In genomic region chr10:43172066-43172465, GRCm38 (mm10) we compare ENCODE assay signal across 10 mouse cellular contexts. TPM values are rescaled to one million over a fixed set of nuclear protein-coding genes. Genes with fewer than 3 reads are reported as not detected.
DNase-seq lines count a peak whose midpoint lies in the region; ATAC-seq and TF ChIP-seq lines count a peak whose summit lies in the region.
"Had no signal": no experiment of that assay in that cellular context is flagged by ENCODE, and none has a peak within 500 bp of the region (broad histone marks: within the 10 kb centered on the region; RNA-seq: fewer than 3 reads in every experiment).

No protein-coding gene starts in this region.

- TF ChIP-seq EP300 in stomach, postnatal 0 days (optimal IDR thresholded peaks at IDR 0.05) = no peak

- H3K4me1 ChIP-seq in lung, embryonic 15.5 days = peaks cover 25% of the 10 kb centered on the region
- peaks cover 11% of the 10 kb centered on the region for H3K4me1 ChIP-seq in forebrain, postnatal 0 days (ENCODE audit: insufficient read depth)
- H3K4me1 ChIP-seq in limb, embryonic 12.5 days (replicated peaks) = peaks cover 44% of the 10 kb centered on the region
- H3K4me1 ChIP-seq in stomach, postnatal 0 days (replicated peaks; ENCODE audit: control insufficient read depth, insufficient read depth) = no peaks in the 10 kb centered on the region

- ATAC-seq in lung, embryonic 15.5 days (ENCODE audit: borderline replicate concordance, extremely low read depth, low FRiP score, low TSS enrichment) = no peak
- ATAC-seq in forebrain, postnatal 0 days = no peak
- no peak for ATAC-seq in limb, embryonic 12.5 days (ENCODE audit: insufficient number of reproducible peaks, insufficient read depth, low FRiP score, low TSS enrichment, low read depth)
- ATAC-seq in stomach, postnatal 0 days (ENCODE audit: low FRiP score, low TSS enrichment) = no peak
- no peak for ATAC-seq in cerebellum, adult (ENCODE audit: insufficient number of reproducible peaks, low FRiP score, low TSS enrichment)

- no peak overlapping the region for H3K27ac ChIP-seq in lung, embryonic 15.5 days
- H3K27ac ChIP-seq in forebrain, postnatal 0 days (ENCODE audit: low read depth, low read length) = no peak overlapping the region
- no peak overlapping the region for H3K27ac ChIP-seq in limb, embryonic 12.5 days
- H3K27ac ChIP-seq in stomach, postnatal 0 days (replicated peaks) = no peak overlapping the region

- WGBS in lung, embryonic 15.5 days = 11% methylated on average over 7 of the region's 7 CpGs
- WGBS in forebrain, postnatal 0 days = 6% methylated on average over 7 of the region's 7 CpGs
- WGBS in limb, embryonic 12.5 days = 3% methylated on average over 7 of the region's 7 CpGs
- WGBS in stomach, postnatal 0 days = 13% methylated on average over 7 of the region's 7 CpGs

- H3K4me3 ChIP-seq in lung, embryonic 15.5 days = 0 out of 2 replicates have a peak overlapping the region, but pooled peaks have one; percentile 74
- peak overlapping the region; percentile 88 for H3K4me3 ChIP-seq in forebrain, postnatal 0 days (ENCODE audit: low read depth, low read length)
- peak overlapping the region; percentile 87 for H3K4me3 ChIP-seq in limb, embryonic 12.5 days (replicated peaks)
- H3K4me3 ChIP-seq in stomach, postnatal 0 days (ENCODE audit: low read depth, low read length) = peak overlapping the region; percentile 69; the same call in 1 of the 2 replicates

- no peaks in the 10 kb centered on the region for H3K9me3 ChIP-seq in lung, embryonic 15.5 days
- H3K9me3 ChIP-seq in forebrain, postnatal 0 days (ENCODE audit: low read length) = no peaks in the 10 kb centered on the region
- no peaks in the 10 kb centered on the region for H3K9me3 ChIP-seq in limb, embryonic 12.5 days
- H3K9me3 ChIP-seq in stomach, postnatal 0 days (ENCODE audit: control insufficient read depth, low read length) = no peaks in the 10 kb centered on the region

- no peak overlapping the region for H3K9ac ChIP-seq in lung, embryonic 15.5 days
- H3K9ac ChIP-seq in forebrain, postnatal 0 days = peak overlapping the region; percentile 33
- no peak overlapping the region for H3K9ac ChIP-seq in limb, embryonic 12.5 days (replicated peaks)
- H3K9ac ChIP-seq in stomach, postnatal 0 days (ENCODE audit: low read length) = no peak overlapping the region

- TF ChIP-seq CTCF in forebrain, postnatal 0 days (IDR thresholded peaks at IDR 0.05; ENCODE audit: low read depth) = no peak
- TF ChIP-seq CTCF in stomach, postnatal 0 days (IDR thresholded peaks at IDR 0.05; ENCODE audit: low read depth) = no peak

- peaks cover 74% of the 10 kb centered on the region for H3K27me3 ChIP-seq in lung, embryonic 15.5 days
- H3K27me3 ChIP-seq in forebrain, postnatal 0 days (ENCODE audit: insufficient read depth, low read length) = no peaks in the 10 kb centered on the region
- H3K27me3 ChIP-seq in limb, embryonic 12.5 days = peaks cover 24% of the 10 kb centered on the region
- H3K27me3 ChIP-seq in stomach, postnatal 0 days (ENCODE audit: control insufficient read depth, insufficient read depth, low read length) = no peaks in the 10 kb centered on the region; the same call in 1 of the 2 replicates

- peak overlapping the region; percentile 94 for H3K4me2 ChIP-seq in lung, embryonic 15.5 days
- H3K4me2 ChIP-seq in forebrain, postnatal 0 days (ENCODE audit: low read depth) = peak overlapping the region; percentile 92
- peak overlapping the region; percentile 80 for H3K4me2 ChIP-seq in limb, embryonic 12.5 days
- peak overlapping the region; percentile 90; the same call in 1 of the 2 replicates for H3K4me2 ChIP-seq in stomach, postnatal 0 days (replicated peaks; ENCODE audit: low read depth)

- no peak for DNase-seq in lung, postnatal 36 days
- no peak for DNase-seq in forebrain, postnatal 0 days
- no peak for DNase-seq in stomach, postnatal 0 days (ENCODE audit: low spot score)
- no peak for DNase-seq in cerebellum, adult 9-10 months
- DNase-seq in ovary, postnatal 10 days (ENCODE audit: low spot score) = no peak

- no peaks in the 10 kb centered on the region for H3K36me3 ChIP-seq in lung, embryonic 15.5 days
- H3K36me3 ChIP-seq in forebrain, postnatal 0 days (ENCODE audit: insufficient read depth) = no peaks in the 10 kb centered on the region
- H3K36me3 ChIP-seq in limb, embryonic 12.5 days = no peaks in the 10 kb centered on the region
- H3K36me3 ChIP-seq in stomach, postnatal 0 days (ENCODE audit: control insufficient read depth, insufficient read depth, low read length) = no peaks in the 10 kb centered on the region

RNA-seq across cellular contexts. Expression of gene Sobp, which starts 2.3 kb away (rescaled TPM):
- polyA plus RNA-seq in lung, embryonic 15.5 days (2015; fragmentation: Nextera tagmentation; extraction: Ambion mirVana) = 0.39 and 0.66 TPM in 2 replicates
- 31.5 and 38.3 TPM in 2 replicates for total RNA-seq in forebrain, postnatal 0 days (2014; rRNA removed)
- polyA plus RNA-seq in forebrain, postnatal 0 days (2015; fragmentation: Nextera tagmentation; extraction: Ambion mirVana) = 16.4 and 19.9 TPM in 2 replicates
- 4.3 and 4.7 TPM in 2 replicates for polyA plus RNA-seq in limb, embryonic 12.5 days (2016; fragmentation: Nextera tagmentation; extraction: Ambion mirVana)
- 0.75 and 1.2 TPM in 2 replicates for polyA plus RNA-seq in stomach, postnatal 0 days (2015; fragmentation: Nextera tagmentation; extraction: Ambion mirVana)
- total RNA-seq: MEL had no signal

RNA-seq across cellular contexts. Expression of gene 9030612E09Rik, which starts 2.4 kb away (rescaled TPM):
- 0.25 and 0.36 TPM in 2 replicates for polyA plus RNA-seq in lung, embryonic 15.5 days (2015; fragmentation: Nextera tagmentation; extraction: Ambion mirVana)
- total RNA-seq in forebrain, postnatal 0 days (2014; rRNA removed) = 0.77 and 2.2 TPM in 2 replicates
- polyA plus RNA-seq in forebrain, postnatal 0 days (2015; fragmentation: Nextera tagmentation; extraction: Ambion mirVana) = 2.3 and 2.4 TPM in 2 replicates
- 0.81 and 0.83 TPM in 2 replicates for polyA plus RNA-seq in limb, embryonic 12.5 days (2016; fragmentation: Nextera tagmentation; extraction: Ambion mirVana)
- 0.18 and 0.48 TPM in 2 replicates for polyA plus RNA-seq in stomach, postnatal 0 days (2015; fragmentation: Nextera tagmentation; extraction: Ambion mirVana)
- total RNA-seq: MEL had no signal
- polyA plus RNA-seq: liver, embryonic 11.5 days had no signal

RNA-seq across cellular contexts. Expression of gene Pdss2, which starts 49.2 kb away (rescaled TPM):
- polyA plus RNA-seq in lung, embryonic 15.5 days (2015; fragmentation: Nextera tagmentation; extraction: Ambion mirVana) = 10.1 and 11.9 TPM in 2 replicates
- 20.5 and 21.1 TPM in 2 replicates for total RNA-seq in forebrain, postnatal 0 days (2014; rRNA removed)
- 14.0 and 18.4 TPM in 2 replicates for polyA plus RNA-seq in forebrain, postnatal 0 days (2015; fragmentation: Nextera tagmentation; extraction: Ambion mirVana)
- 13.7 and 14.0 TPM in 2 replicates for polyA plus RNA-seq in limb, embryonic 12.5 days (2016; fragmentation: Nextera tagmentation; extraction: Ambion mirVana)
- polyA plus RNA-seq in stomach, postnatal 0 days (2015; fragmentation: Nextera tagmentation; extraction: Ambion mirVana) = 6.1 and 6.2 TPM in 2 replicates
